Mouse (Mus musculus): ENCODE data around the gene Spata5. TPM values are rescaled to one million over a fixed set of nuclear protein-coding genes. Genes with fewer than 3 reads are reported as not detected.
"Not testable (repeated sequence)": the region's sequence is repeated elsewhere in the genome, so short reads cannot be mapped to it uniquely, and the experiment has no call there.

The Spata5 gene
- total RNA-seq, 2 experiments from 2014 or later, result 15.6 to 18.3 TPM

DNA sequence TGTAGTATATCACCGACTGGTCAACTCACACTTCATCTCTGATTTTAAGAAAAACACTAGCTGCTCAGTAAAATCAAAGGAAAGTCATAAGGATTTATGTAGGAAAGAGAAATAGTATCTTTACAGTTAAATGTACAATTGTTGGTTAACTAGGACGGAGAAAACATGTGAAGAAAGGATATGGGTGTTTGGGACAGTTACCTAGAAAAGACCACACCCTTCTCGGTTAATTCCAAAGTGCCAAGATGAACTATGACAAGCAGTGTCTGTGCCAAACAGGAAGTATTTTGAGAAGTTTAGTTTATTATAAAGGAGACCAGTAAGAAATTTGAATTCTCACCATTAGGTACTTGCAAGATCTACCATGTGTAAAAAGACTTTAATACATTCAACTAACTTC is 70.3 kb downstream of the Spata5 start:
- intact Hi-C loops (cut with DNase I), result no loop called here
- no peak for DNase-seq

DNA sequence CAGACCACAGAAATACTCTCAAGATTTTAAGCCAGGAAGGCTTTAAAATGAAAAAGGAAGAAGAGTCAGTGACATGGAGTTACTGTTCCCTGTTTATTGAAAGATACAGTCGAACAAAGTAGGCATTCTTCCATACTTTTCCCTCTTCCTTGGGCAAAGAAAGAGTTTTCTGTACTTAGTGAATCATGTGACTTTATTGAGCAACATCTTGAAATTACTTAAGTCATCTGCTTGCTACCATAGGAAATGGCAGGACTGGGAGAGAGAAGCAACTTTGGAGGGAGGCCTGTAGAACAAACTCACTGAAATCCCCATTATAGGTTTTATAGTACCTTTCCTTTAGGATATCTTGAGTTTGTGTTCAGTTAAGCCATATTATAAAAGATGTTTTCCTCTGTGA is 81.2 kb downstream of the Spata5 start:
- intact Hi-C loops (cut with DNase I), result no loop called here
- DNase-seq, result no peak

DNA sequence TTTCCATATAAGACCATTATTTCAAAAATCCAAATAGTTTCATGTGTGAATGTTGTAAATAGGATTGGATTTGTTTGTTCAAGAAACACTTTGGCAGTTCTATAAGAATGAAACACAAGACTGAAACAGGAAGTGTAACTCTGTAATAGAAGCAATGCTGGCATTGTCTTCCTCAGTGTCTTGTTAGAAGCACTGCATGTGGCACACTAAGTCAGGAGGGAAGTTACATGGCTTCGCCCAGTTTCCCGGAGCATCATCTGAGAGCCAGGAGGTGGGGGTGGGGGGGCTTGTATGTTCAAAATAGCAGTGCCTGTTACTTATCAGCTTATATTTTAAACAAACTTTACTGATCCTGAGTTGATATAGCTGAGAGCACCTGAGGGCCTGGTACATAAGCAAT is 82.9 kb downstream of the Spata5 start:
- intact Hi-C loops (cut with DNase I), result no loop called here
- DNase-seq, result no peak

DNA sequence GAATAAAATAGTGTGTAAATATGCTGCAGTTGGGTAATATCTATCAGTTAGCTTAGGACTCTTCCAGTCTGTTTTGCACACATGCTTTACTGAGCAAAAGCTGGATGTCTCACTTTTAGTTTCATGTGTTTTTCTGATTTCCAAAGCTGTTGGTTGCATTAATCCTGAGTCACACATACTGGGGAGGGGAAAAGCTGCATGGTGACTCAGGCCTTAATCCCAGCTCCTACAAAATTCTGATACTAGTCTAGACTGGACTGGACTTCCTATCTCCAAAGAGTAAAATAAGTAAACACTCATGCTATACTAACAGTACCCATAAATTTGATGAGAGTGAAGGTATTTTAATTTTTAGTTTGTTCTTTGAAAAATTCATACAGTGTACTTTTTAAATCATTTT is 84.2 kb downstream of the Spata5 start:
- intact Hi-C loops (cut with DNase I), result no loop called here

DNA sequence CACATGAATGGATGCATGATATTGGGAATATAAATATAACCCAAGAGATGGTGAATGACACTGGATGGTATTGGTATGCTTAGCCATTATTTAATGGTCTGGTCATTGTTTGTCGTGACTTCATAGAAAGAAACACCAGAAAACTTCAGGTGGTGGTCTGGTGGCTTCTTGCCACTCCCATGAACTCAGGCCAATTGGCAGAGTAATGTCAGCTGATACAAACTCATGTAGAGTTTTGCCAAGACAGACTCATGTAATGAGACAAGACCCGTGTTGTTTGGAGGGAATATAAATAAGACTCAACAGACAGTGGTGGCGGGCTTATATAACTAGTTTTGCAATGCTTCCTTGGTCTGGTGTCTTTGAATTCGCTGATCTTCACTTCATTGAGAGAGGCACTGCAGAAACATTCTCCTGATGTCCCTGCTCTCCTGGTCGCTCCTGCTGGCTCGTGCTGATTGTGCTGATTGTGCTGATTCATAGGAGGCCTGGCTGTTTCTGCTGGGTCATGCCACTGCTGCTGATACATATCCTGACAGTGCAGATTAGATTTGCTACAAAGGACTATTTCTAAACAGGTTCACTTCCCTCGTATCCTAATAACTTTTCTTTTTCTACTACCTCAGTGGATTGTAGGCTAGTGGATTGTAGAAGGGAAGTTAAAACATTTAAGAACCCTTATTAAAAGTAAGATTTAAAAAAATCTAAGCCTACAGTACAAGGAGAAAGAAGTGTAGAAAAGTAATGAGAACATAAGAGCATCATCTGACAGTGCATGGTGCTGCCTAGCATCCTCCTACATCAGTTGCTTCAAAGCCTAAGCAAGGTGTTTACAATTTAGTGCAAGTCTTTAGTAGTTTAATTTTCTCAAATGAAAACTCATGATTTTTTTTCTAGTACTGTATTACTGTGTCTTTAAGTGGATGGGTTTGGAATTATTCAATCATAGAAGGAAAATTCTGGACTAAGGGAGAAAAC is 90.6 kb downstream of the Spata5 start:
- no peak for DNase-seq
- intact Hi-C loops (cut with DNase I), result no loop called here

More for the DNA sequence above, 84.2 kb downstream of the Spata5 start:
- DNase-seq, result no peak

DNA sequence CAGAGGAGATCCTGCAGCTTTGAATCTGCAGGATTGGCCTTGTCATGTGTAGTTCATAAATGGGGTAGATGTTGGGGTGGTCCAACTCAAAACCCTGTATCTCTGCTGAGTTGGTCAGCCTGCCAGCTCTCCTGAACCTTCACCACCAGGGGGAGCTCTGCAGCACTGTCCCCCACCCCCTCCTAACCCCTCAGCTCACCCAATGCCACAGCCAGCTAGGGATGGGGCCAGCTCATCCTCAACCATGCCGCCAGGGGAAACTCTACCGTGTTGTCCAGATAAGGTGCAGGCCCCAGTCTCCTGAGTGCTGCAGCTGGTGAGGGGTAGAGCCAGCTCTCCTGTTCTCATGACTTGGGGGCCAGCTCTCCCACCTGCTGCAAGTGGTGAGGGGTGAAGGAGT is 95.8 kb downstream of the Spata5 start:
- DNase-seq, result peak; percentile 46 to 60
- intact Hi-C loops (cut with DNase I), result loop anchor here (5.0 kb wide), 1 partner anchor 72 kb away; no protein-coding TSS in a partner anchor

DNA sequence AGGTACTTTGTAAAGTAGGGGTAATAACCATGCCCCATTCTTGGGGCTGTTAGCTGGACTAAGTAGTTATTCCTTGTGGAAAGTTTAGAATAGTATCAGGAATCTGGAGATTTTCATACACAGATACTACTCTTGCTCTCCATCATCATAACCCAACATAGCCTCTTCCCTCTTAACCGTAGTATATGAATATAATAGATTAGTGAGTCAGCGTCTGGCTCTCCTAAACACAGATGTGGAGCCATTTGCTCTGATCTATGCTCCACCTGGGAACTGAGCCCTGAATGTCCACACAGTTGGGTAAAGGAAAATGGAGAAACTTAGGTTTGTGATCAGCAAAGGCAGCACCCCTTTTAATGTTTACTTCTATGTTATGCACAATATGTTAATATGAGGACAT is 96.7 kb downstream of the Spata5 start:
- intact Hi-C loops (cut with DNase I), result loop anchor here (5.0 kb wide), 1 partner anchor 71 kb away; no protein-coding TSS in a partner anchor
- no peak for DNase-seq

DNA sequence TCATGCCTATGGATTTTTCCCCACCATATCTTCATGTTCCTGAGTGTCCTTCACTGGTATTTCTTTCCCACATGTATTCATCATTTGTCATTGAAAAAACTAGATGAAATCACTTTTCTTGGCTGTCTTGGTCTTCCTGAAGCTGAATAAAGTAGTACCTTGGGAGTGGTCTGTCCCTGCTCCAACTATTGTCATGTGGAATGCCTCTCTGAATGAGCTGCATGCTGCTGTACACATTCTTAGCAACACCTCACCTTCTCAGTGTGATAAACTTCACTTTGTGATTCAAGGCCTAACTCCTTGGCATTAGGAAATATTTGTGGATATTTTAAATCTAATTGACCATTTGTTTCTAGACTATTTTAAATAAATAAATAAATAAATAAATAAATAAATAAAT is 98.9 kb downstream of the Spata5 start:
- no peak for DNase-seq
- intact Hi-C loops (cut with DNase I), result loop anchor here (5.0 kb wide), 1 partner anchor 69 kb away; no protein-coding TSS in a partner anchor

DNA sequence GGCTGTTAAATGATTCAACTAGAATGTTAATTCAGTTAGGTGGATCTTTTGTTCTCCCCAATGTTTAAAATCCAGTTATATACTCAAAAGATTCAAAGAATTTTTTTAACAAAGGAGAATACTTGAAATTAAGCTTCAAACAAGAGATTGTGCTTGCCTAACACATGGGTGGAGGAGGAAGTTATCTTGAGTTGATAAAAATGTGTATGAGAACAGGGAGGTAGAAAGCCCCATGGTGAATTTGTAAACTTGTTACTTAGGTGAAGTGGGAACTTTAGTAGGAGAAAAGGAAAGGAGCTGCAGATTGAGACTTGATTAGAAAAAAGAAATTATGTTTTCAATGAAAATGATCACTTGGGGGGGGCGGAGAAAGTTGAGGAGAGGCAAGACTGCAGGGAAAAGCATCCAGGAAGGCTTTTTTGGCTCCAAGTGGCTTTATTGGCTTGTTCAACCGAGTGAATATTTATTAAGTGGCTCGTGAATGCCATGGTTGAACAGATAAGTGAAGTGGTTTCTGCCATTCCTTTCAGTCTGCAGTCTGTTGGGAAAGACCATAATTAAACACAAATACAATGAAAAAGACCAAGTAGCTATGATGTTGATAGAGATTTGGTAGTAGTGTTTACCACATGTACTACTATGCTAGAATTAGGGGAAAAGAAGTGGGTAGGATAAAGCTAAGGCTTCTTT is 100.8 kb downstream of the Spata5 start:
- DNase-seq, result no peak
- intact Hi-C loops (cut with DNase I), result no loop called here

DNA sequence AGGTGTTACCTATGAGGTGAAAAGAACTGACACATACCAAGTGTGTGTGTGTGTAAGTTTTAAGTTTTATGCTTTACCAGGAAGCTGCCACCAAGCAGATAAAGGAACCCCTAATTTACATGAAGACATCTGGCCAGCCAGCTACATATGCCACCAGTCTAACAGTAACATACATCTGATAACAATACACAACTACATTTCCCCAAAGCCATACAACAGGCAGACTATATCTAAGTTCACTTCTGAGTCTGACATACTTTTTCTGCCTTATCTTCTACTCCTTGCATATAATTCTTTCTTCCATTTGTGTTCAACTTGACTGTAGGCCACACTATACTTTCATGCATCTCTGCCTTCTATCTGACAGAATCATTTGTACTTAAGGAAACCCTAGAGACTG is 112.4 kb downstream of the Spata5 start:
- intact Hi-C loops (cut with DNase I), result no loop called here
- DNase-seq, result no peak

DNA sequence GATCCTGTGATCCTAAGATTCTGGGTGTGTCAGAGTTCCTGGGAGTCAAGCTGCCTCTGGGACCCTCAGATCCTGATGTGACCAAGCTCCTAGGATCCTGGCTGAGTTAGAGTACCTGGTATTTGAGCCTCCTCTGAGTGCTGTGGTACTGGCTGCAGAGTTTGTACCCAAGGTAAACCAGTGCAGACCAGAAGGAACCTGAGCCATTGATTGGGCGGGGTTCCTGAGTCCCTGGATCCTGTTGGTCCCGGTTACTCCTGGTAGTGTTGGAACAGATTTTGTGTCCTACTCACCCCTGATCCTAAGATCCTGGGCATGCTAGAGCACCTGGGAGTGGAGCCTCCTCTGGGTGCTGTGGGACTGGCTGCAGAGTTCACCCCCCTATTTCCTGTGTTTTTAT is 121.0 kb downstream of the Spata5 start:
- intact Hi-C loops (cut with DNase I); DNase-seq: not testable (repeated sequence)

DNA sequence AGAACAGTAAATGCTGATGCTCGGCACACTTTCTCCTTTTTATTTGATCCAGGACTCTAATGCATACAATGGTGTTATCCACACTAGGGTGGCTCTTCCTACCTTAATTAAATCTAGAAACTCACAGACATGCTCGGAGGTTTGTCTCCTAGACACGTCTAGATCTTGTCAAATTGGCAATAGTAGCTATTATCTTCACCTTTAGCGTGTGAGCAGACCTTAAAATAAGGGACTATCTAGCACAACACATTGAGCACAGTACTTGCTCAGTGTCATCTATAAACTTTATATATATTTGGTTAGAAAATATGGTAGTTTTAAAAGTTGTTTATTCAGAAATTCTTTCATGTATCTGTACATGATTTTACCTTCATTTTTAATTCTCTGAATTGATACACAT is 126.7 kb downstream of the Spata5 start:
- DNase-seq, result no peak
- intact Hi-C loops (cut with DNase I), result no loop called here

DNA sequence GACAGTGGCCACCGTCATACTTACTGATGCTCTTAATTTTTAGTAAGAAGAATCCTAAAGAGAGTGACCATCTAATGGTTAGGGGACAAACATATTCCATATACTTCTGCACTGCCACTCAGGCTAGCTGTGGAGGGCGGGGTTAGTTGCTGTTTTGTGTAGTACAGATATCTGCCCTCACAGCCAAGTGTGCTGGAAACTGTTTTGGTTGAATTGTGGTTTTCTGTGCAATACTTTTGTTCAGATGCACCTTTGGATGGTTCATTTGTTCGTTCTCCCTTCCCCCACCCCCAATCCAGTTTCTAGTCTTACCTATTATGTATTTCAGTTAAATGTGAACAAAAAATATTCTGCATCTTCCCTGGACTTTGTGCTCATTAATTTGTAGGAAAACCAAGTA is 130.5 kb downstream of the Spata5 start:
- no peak for DNase-seq
- intact Hi-C loops (cut with DNase I), result no loop called here

DNA sequence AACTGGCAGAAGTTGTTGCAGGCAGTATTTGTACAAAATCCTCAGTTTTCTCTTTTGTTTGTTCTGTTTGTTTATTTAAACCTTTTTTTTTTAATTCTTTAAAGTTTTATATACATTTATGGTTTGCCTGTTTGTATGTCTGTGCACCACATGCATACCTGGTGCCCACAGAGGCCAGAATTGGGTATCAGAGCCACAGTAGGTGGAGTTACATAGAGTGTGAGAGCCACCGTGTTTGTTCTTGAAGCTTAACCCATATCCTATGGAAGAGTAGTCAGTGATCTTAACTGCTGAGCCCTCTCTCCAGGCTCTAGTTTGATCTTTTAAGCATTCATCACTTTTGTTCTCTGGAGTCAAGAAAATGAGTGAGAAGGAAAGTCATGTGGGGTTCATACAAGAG is 130.9 kb downstream of the Spata5 start:
- no peak for DNase-seq
- intact Hi-C loops (cut with DNase I), result no loop called here

DNA sequence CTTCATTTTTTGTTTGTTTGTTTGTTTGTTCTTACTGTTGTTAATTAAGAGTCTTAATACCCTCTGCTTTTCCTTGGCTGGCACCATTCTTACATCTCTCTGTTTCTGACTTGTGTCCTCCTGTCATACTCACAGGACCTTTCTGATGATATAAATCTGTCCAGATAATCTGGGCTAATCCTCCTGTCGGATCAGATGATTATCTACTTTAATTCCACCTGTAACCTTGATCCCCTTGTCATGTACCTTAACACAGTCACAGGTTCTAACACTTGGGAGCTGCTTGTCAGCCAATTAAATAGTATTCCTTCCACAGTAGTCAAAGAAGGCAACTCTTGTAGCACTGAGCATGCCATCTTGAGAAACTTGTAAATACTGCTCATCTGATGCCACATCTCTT is 131.8 kb downstream of the Spata5 start:
- DNase-seq, result no peak
- intact Hi-C loops (cut with DNase I), result no loop called here

DNA sequence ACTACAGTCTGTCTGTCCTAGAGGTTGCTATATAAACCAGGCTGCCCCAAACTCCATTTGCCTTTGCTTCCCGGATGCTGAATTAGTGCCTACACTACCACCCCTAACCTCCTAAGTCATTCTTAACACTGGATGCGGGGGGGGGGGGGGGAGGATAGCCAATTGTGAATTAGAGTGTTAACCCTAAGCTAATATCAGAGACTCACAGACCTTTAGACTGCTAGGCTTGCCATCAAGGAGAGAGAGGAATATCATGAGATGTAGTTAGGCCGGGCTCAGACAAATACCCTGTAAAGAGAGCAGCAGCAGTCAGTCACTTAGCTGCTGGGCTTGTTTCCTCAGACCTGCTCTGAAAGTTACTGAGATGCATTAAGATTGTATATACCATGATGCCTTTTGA is 132.5 kb downstream of the Spata5 start:
- intact Hi-C loops (cut with DNase I), result no loop called here
- no peak for DNase-seq

DNA sequence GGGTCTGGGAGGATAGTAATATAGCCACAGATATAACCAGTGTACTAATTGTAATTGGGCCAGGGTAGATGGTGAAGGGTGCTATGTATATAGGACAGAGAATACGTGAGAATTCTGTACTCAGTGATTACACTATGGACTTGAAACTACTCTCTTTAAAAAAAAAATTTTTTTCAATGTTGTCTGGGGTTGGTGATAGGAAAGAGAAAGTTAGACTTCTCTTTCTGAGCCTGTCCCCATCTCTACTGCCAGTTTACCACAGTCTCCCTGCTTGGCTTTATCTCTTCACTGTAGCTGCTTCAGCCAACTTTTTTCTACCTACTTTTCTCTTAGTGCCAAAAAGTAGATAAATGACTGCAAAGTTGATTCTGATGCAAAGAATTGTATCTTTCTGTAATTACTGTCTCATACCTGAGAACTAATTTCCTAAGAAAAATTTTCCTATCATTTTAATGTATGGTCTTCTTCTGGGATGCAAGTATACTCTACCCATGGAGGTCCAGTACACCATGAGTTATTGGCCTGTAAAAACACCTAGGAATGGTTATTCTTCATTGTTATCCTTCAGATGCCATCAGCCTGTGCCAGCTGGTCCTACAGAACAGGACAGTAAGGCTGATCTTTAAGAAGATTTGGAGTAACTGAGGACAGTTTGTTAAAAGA is 133.8 kb downstream of the Spata5 start:
- no peak for DNase-seq
- intact Hi-C loops (cut with DNase I), result no loop called here

DNA sequence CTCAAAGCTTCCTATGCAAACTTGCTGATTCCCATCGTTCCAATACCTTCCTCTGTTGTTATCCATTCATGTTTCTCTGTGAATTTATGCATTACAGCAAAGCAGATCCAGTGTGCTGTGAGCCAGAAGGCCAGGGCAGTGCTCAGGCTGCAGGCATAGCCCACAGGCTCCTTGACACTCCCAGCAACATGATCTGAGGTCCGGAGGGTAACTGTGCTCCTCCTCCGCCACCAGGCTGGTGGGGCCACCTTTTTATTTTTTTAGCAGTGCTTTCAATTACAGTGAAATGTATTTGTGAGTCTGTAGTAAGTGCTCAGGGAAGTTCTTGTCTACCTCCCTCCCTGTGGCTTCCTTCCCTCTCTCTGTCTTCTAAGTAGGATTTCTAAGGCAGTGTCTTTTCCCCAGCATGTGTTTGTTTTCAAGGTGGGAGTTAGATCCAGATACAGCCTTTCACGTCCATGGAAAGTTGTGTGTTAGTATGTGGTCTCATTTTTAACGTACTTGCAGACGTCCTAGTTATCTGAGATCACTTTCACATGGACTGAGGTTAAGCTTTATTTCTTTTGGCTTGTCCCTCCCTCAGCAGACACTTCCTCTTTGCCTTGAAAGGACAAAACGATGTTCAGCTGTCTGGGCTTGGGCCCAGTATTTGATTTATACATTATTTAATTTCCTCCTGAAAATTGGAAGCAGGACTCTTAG is 136.9 kb downstream of the Spata5 start:
- intact Hi-C loops (cut with DNase I), result no loop called here
- DNase-seq, result no peak

DNA sequence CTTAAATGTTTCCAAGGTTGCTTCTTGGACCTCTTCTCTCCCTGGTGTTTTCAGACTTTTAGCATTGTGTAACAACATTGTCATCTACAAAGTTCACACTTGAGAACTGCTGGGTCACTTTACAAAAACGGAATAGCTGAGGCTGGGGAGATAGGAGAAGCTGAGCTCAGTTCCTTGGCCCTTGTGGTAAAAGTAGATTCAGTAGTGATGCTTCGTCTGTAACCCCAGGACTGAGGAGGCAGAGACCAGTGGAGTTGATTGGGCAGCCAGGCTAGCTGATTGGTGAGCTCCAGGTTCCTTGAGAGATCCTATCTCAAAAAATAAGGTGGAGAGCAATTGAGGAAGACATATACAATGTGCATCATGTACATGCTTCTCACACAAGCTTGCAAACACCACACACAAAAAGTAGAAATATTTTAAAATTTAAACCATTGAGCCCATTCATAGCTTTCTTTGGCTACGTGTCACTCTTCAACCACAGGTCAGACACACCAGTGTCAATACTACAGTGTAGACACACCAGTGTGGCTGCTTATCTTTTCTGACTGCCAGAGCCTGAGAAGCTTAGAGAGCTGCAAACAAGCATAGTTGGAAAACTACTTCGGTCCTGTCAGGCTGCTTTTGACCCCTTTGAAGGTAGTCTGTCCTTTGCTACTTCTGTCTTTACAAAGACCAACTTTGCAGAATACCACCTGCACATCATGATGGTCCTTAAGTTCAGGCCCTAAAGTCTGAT is 138.2 kb downstream of the Spata5 start:
- no peak for DNase-seq
- intact Hi-C loops (cut with DNase I), result no loop called here

DNA sequence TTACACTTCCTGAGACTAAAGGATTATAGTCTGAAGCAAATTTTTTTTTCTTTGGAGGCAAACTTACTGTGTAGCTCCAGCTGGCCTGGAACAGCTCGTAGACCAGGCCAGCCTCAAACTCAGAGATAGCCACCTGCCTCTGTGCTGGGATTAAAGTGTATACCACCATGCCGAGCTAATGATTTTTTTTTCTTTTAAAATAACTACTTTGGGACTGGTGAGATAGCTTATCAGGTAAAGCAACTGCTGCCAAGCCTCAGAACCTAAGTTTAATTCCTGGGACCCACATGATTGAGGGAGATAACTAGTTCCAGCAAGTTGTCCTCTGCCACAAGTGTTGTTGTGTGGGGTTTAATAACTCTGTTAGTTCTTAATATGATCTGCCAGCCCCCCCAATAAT is 139.6 kb downstream of the Spata5 start:
- intact Hi-C loops (cut with DNase I), result no loop called here
- DNase-seq, result no peak
